Mouse (Mus musculus) kidney, postnatal 0 days (tissue): ENCODE data around the gene Ntm. TPM values are rescaled to one million over a fixed set of nuclear protein-coding genes. Genes with fewer than 3 reads are reported as not detected.
A peak's percentile ranks its signal among the peaks of the same experiment; 100 is the strongest.

Experiments used
- ATAC-seq: fragments of 200-750 bp; cut with Nextera tagmentation; replicated peaks from 2 replicates; pipeline ENCODE4 v1.8.0; 2017; ENCODE audit warnings: low read depth, moderate number of reproducible peaks, moderate TSS enrichment, moderate library complexity; ENCODE audit not compliant: low FRiP score
- DNase-seq: peaks from one replicate; pipeline ENCODE4 v3.0.0-alpha.2; 2016; ENCODE audit warnings: low spot score
- H3K27ac ChIP-seq: fragments of 300-500 bp; sonication (generic); 2 replicates; pipeline ENCODE4 v1.5.1; 2014; ENCODE audit warnings: mild to moderate bottlenecking
- H3K27me3 ChIP-seq: fragments of 300-500 bp; sonication (generic); 2 replicates; pipeline ENCODE4 v1.6.1; 2014; ENCODE audit warnings: low read length, mixed read lengths; ENCODE audit not compliant: insufficient read depth
- H3K36me3 ChIP-seq: fragments of 300-500 bp; sonication (generic); 2 replicates; pipeline ENCODE4 v1.6.1; 2014; ENCODE audit warnings: low read length, mixed read lengths; ENCODE audit not compliant: insufficient read depth
- H3K4me1 ChIP-seq: fragments of 300-500 bp; sonication (generic); replicated peaks from 2 replicates; pipeline ENCODE4 v1.6.1; 2014; ENCODE audit warnings: antibody characterized with exemption, low read length, mixed read lengths; ENCODE audit not compliant: insufficient read depth
- H3K4me2 ChIP-seq: fragments of 300-500 bp; sonication (generic); 2 replicates; pipeline ENCODE4 v1.6.1; 2014; ENCODE audit warnings: mild to moderate bottlenecking, low read length, moderate library complexity, mixed read lengths
- H3K4me3 ChIP-seq: fragments of 300-500 bp; sonication (generic); replicated peaks from 2 replicates; pipeline ENCODE4 v1.5.1; 2014; ENCODE audit warnings: low read depth, low read length
- H3K9ac ChIP-seq: fragments of 300-500 bp; sonication (generic); 2 replicates; pipeline ENCODE4 v1.6.1; 2014; ENCODE audit warnings: low read depth, low read length
- H3K9me3 ChIP-seq: fragments of 300-500 bp; sonication (generic); replicated peaks from 2 replicates; pipeline ENCODE4 v1.6.1; 2016; ENCODE audit warnings: low read length, inconsistent platforms, mixed read lengths
- CTCF ChIP-seq: IDR thresholded peaks from 2 replicates; pipeline ENCODE4 v1.5.1; 2016; ENCODE audit warnings: antibody characterized with exemption, low read depth, mild to moderate bottlenecking, moderate library complexity
- WGBS: fragments of 180-500 bp; shearing (Covaris S2); extraction: QIAGEN DNeasy Blood & Tissue Kit; methylation state at CpG from one replicate; pipeline ENCODE4 v1.1.7; 2014; 5-methylcytosine and 5-hydroxymethylcytosine counted together
- polyA plus RNA-seq: library from polyadenylated mRNA; unstranded; fragments of >200 nt; fragmentation: Nextera tagmentation; extraction: Ambion mirVana; gene quantifications from 2 replicates; pipeline ENCODE4 v1.2.1, GENCODE M21; 2015

Ntm gene
- polyA plus RNA-seq, 1 experiment from 2014 or later = 20.6 TPM

- Histone ChIP-seq H3K4me3 (no peak overlapping the region), H3K9me3 (no peaks in the 10 kb centered on the region), H3K27me3 (no peaks in the 10 kb centered on the region), H3K36me3 (no peaks in the 10 kb centered on the region), H3K4me2 (no peak overlapping the region), H3K27ac (no peak overlapping the region), H3K9ac (no peak overlapping the region), H3K4me1 (no peaks in the 10 kb centered on the region; the same call in 1 of the 2 replicates)
- no peak for TF ChIP-seq CTCF
- ATAC-seq (no peak), DNase-seq (no peak)
- WGBS = 92% methylated on average over 1 of the region's 1 CpGs
Observed at GRCm38 (mm10) chr9:29406046-29406445, 556.9 kb downstream of the Ntm start.

DNA sequence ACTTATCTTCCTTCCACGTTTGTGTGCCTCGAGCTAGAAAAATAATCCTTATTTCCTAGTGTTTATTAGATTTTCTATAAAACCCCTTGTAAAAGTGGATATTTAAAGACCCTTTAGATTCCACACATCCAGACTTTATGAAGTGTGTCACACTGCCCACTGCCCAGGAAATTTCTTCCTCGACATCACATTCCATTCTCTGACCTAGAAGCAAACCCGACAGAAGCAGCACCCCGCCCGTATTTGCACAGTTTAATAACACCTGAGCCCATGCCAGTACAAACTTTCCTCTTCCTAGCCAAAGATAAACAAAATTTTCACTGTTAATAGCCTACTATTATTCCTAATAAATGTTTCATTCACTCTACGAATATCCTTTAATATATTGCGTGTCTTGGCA lies 562.8 kb downstream of the Ntm start:
- Histone ChIP-seq H3K4me2 (no peak overlapping the region), H3K27me3 (no peaks in the 10 kb centered on the region), H3K4me3 (no peak overlapping the region), H3K36me3 (no peaks in the 10 kb centered on the region), H3K4me1 (no peaks in the 10 kb centered on the region), H3K9me3 (no peaks in the 10 kb centered on the region), H3K27ac (no peak overlapping the region), H3K9ac (no peak overlapping the region)
- peak; percentile 49 for DNase-seq
- 19% methylated on average over 8 of the region's 8 CpGs for WGBS
- ATAC-seq = no peak
- no peak for TF ChIP-seq CTCF

DNA sequence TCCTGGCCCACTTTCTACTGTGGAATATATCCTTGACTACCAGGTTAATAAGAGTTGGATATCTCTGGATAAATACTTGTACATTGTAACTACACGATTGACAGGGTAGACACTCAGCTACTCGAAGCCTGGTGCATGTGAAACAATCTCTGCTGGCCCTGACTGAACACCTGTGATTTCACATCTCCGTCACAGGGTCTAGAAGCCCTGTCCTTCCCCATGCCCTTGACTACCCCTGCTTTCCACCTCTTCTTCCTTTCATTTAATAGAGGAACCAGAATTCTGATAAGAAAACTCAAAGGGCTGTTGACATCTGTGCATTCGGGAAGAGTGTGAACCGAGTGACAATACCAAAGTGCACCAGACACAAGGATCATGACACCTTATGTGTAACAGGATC lies 566.8 kb downstream of the Ntm start:
- no peak overlapping the region for H3K27ac ChIP-seq
- H3K27me3 ChIP-seq = no peaks in the 10 kb centered on the region
- 82% methylated on average over 5 of the region's 5 CpGs for WGBS
- no peak overlapping the region for H3K4me2 ChIP-seq
- no peak for ATAC-seq
- no peaks in the 10 kb centered on the region for H3K9me3 ChIP-seq
- no peak overlapping the region for H3K9ac ChIP-seq
- no peak for DNase-seq
- TF ChIP-seq CTCF = no peak
- H3K36me3 ChIP-seq = no peaks in the 10 kb centered on the region
- H3K4me1 ChIP-seq = no peaks in the 10 kb centered on the region
- H3K4me3 ChIP-seq = no peak overlapping the region

DNA sequence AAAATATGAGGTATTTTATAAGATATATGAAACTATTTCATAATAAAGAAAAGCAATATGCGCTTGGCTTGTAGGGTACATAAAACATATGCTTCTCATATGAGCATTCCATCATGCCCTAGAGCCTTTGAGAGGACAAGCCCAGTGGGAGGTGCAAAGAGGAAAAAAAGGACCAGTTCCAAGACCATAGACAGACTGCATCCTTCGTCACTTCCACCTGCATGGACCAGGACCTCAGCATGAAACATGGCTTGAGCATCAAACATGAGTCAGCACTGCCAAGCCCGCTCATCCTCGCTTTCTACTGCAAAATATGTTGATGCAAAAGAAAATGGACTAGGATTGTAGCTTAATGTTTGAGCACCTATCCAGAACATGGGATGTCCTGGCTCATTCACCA lies 569.8 kb downstream of the Ntm start:
- no peak for TF ChIP-seq CTCF
- ATAC-seq = no peak
- Histone ChIP-seq H3K4me2 (no peak overlapping the region), H3K27me3 (no peaks in the 10 kb centered on the region), H3K4me3 (no peak overlapping the region), H3K9ac (no peak overlapping the region), H3K9me3 (no peaks in the 10 kb centered on the region), H3K27ac (no peak overlapping the region), H3K4me1 (no peaks in the 10 kb centered on the region), H3K36me3 (no peaks in the 10 kb centered on the region)
- no peak for DNase-seq
- 96% methylated on average over 4 of the region's 4 CpGs for WGBS

DNA sequence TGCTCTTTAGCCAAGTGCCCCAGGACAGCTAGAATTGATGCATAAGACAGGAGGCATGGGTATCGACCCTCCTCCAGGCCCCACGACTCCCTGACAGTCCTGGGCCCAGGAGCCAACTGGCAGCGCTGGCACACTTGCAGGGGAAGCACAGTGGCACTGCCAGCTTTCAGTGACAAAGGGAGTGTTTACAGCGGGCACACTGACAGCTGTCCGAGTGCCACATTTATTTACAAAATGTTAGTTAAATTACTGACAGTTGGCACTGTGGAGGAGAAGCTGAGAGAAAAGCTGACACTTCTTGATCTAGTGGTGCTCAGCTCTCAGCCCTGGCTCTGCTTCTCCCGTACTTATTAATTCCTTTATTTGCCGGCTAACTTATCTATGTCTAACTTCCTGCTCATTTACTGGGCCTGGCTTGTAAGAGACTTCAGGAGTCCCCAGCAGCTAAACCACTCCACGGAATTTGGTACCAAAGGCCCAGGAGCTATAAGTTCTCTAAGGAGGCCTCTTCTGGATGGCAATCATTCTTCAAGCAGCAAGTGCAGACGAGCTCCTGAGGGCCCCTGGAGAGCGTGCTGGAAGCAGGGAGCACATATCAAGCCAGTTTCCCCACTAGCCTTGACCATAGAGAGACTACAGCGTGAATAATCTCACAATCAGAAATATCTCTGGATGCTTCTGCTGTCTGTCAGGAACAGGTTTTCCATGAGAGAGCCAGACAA lies 572.0 kb downstream of the Ntm start:
- no peaks in the 10 kb centered on the region for H3K9me3 ChIP-seq
- TF ChIP-seq CTCF = no peak
- ATAC-seq (no peak), DNase-seq (no peak)
- H3K27me3 ChIP-seq = no peaks in the 10 kb centered on the region
- H3K4me3 ChIP-seq = no peak overlapping the region
- H3K9ac ChIP-seq = no peak overlapping the region
- H3K36me3 ChIP-seq = no peaks in the 10 kb centered on the region
- no peak overlapping the region for H3K4me2 ChIP-seq
- 82% methylated on average over 11 of the region's 11 CpGs for WGBS
- H3K27ac ChIP-seq = no peak overlapping the region
- H3K4me1 ChIP-seq = no peaks in the 10 kb centered on the region

DNA sequence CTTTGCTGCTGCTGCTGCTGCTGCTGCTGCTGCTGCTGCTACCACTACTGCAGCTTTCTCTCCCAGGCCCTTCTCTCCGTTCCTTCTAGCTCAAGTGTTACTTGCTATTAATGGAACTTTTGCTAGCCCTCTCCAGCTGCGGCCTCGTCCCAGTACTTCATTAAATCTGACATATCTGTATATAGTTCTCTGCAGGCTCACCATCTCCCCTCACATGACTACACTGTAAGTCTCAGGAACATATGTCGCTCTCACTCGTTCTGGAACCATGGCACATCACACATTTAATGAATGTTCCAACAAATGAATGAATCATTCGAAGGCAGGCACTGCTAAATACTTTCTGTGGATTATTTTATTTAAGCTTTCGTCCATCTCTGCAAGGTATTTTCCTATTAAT lies 573.7 kb downstream of the Ntm start:
- Histone ChIP-seq H3K27ac (no peak overlapping the region), H3K4me2 (no peak overlapping the region), H3K27me3 (no peaks in the 10 kb centered on the region), H3K36me3 (no peaks in the 10 kb centered on the region), H3K4me3 (no peak overlapping the region), H3K9me3 (no peaks in the 10 kb centered on the region), H3K9ac (no peak overlapping the region), H3K4me1 (no peaks in the 10 kb centered on the region)
- TF ChIP-seq CTCF = no peak
- 84% methylated on average over 7 of the region's 7 CpGs for WGBS
- ATAC-seq (no peak), DNase-seq (no peak)

DNA sequence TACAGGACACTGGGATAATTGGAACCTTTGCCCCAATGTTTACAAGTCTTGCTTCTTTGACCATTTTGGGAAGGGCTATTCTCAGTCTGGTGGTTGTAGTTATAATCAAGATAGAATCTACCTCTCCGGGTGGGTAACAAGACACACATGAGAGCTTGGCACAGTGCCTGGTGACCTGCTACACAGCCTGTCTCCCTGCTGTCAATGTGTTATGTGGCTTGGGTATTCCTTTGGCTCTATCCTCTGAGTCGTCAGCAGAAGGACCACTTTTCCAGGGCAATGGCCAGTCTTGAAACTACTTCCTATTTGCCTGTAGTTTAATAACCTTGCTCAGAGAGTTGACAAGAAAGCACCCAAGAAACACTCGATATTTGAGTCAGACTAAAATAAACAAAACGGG lies 575.8 kb downstream of the Ntm start:
- H3K4me2 ChIP-seq = no peak overlapping the region
- ATAC-seq (no peak), DNase-seq (no peak)
- H3K4me1 ChIP-seq = no peaks in the 10 kb centered on the region
- TF ChIP-seq CTCF = no peak
- no peaks in the 10 kb centered on the region for H3K27me3 ChIP-seq
- H3K9me3 ChIP-seq = no peaks in the 10 kb centered on the region
- H3K4me3 ChIP-seq = no peak overlapping the region
- H3K27ac ChIP-seq = no peak overlapping the region
- H3K36me3 ChIP-seq = no peaks in the 10 kb centered on the region
- 67% methylated on average over 4 of the region's 4 CpGs for WGBS
- H3K9ac ChIP-seq = no peak overlapping the region
